Mouse (Mus musculus): ENCODE data around the gene Abcc3.

DNA sequence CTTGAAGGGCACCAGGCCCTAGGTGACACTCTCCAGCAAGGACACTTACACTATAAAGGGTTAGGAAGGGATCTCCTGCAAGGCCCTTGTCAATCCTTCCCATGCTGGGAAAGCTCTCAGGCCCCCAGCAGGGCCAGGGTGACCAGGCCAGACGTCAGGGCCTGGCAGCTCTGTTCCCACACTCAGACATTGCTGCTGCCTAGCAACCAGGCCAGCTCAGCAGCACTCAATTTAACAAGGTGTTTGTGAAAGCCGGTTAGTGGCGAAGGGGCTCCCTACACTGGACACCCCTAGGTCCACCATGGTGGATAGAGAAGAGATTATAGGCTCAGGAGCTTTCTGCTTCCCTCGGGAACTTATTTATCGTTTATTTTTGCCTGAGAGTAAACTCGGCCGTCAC, 48.3 kb upstream of the Abcc3 start:
- no peak for TF ChIP-seq E2F4 (IDR thresholded peaks at IDR 0.05; ENCODE audit: insufficient read depth)
- TF ChIP-seq USF1 (IDR thresholded peaks at IDR 0.05; ENCODE audit: low read depth) = no peak
- TF ChIP-seq POLR2A (IDR thresholded peaks at IDR 0.05; ENCODE audit: insufficient read length, low read depth) = no peak
- TF ChIP-seq MAX (IDR thresholded peaks at IDR 0.05; ENCODE audit: low read depth) = no peak
- TF ChIP-seq CEBPB (IDR thresholded peaks at IDR 0.05; ENCODE audit: insufficient read depth, poor library complexity, severe bottlenecking) = no peak
- no peak for TF ChIP-seq REST (IDR thresholded peaks at IDR 0.05; ENCODE audit: insufficient read depth, insufficient read length)
- no peak for TF ChIP-seq TCF3 (IDR thresholded peaks at IDR 0.05; ENCODE audit: insufficient read length, low read depth)
- TF ChIP-seq TCF12 (IDR thresholded peaks at IDR 0.05; ENCODE audit: insufficient read depth, poor library complexity, severe bottlenecking) = no peak
- no peak for TF ChIP-seq POLR2AphosphoS2 (IDR thresholded peaks at IDR 0.05; ENCODE audit: insufficient read length, low read depth)
- no peak for TF ChIP-seq SRF (IDR thresholded peaks at IDR 0.05; ENCODE audit: control insufficient read depth, insufficient read length, low read depth)
